8 mouse cellular contexts compared by ENCODE assay signal in the genomic region with DNA sequence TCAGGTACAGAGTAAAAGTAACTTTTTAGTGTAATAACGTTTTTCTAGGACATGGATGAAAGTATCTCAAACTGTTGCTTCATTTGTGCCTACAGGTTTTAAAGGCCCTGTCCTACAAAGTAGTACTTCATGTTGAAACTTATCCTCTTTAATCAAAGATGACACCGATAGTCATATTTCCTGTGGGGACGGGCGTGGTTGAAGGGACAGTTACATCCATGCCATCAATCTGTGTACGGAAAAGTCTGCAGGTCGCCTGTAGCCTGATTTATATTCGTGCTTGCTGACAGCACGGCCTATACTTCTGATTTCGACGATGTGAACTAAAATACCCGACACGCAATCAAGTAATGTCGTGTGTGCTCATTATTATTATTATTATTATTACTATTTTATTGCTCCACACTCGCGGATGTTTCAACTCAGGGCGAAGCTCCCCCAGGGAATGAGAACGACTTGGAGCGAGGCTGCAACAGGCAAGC. TPM values are rescaled to one million over a fixed set of nuclear protein-coding genes. Genes with fewer than 3 reads are reported as not detected.
DNase-seq lines count a peak whose midpoint lies in the region; ATAC-seq and TF ChIP-seq lines count a peak whose summit lies in the region.

No protein-coding gene starts in this region.

- no peak for TF ChIP-seq CTCF in kidney, adult 2 months (conservative IDR thresholded peaks at IDR 0.05; ENCODE audit: insufficient read depth, insufficient read length, low read depth, low read length)
- TF ChIP-seq CTCF in lung, embryonic 14.5 days (IDR thresholded peaks at IDR 0.05; ENCODE audit: low read depth), result no peak
- no peak for TF ChIP-seq CTCF in stomach, postnatal 0 days (IDR thresholded peaks at IDR 0.05; ENCODE audit: low read depth)

- ATAC-seq in hindbrain, embryonic 13.5 days (ENCODE audit: low FRiP score), result peak; percentile 6; the same call in 1 of the 2 replicates
- no peak for ATAC-seq in lung, embryonic 14.5 days (ENCODE audit: insufficient read depth)
- no peak for ATAC-seq in stomach, postnatal 0 days (ENCODE audit: low FRiP score, low TSS enrichment)

- peak overlapping the region; percentile 73 for H3K4me2 ChIP-seq in hindbrain, embryonic 13.5 days
- H3K4me2 ChIP-seq in lung, embryonic 14.5 days, result peak overlapping the region; percentile 82
- H3K4me2 ChIP-seq in stomach, postnatal 0 days (replicated peaks; ENCODE audit: low read depth), result peak overlapping the region; percentile 93

- peak overlapping the region; percentile 67 for H3K4me3 ChIP-seq in kidney, adult 2 months (ENCODE audit: insufficient read depth, low read depth, low read length)
- H3K4me3 ChIP-seq in hindbrain, embryonic 13.5 days, result peak overlapping the region; percentile 78
- peak overlapping the region; percentile 83 for H3K4me3 ChIP-seq in lung, embryonic 14.5 days (ENCODE audit: low read depth, low read length)
- peak overlapping the region; percentile 79 for H3K4me3 ChIP-seq in stomach, postnatal 0 days (ENCODE audit: low read depth, low read length)

- no peak for TF ChIP-seq POLR2A in kidney, adult 2 months (IDR thresholded peaks at IDR 0.05; ENCODE audit: low read depth, low read length)

- DNase-seq in kidney, adult 2 months, result peak; percentile 47
- DNase-seq in kidney, adult 11 months, result no peak
- DNase-seq in adrenal gland, postnatal 14 days, result peak; percentile 47
- DNase-seq in lung, embryonic 14.5 days, result no peak
- no peak for DNase-seq in stomach, postnatal 0 days (ENCODE audit: low spot score)
- no peak for DNase-seq in thymus, adult 18-20 months
- DNase-seq in testis, postnatal 10 days (ENCODE audit: low spot score), result no peak

- no peaks in the 10 kb centered on the region for H3K27me3 ChIP-seq in kidney, adult 2 months (replicated peaks; ENCODE audit: control insufficient read depth, insufficient read depth, low read length)
- peaks cover 16% of the 10 kb centered on the region for H3K27me3 ChIP-seq in hindbrain, embryonic 13.5 days
- no peaks in the 10 kb centered on the region for H3K27me3 ChIP-seq in lung, embryonic 14.5 days (ENCODE audit: insufficient read depth, low read length)
- H3K27me3 ChIP-seq in stomach, postnatal 0 days (ENCODE audit: control insufficient read depth, insufficient read depth, low read length), result no peaks in the 10 kb centered on the region

- no peaks in the 10 kb centered on the region; the same call in 1 of the 2 replicates for H3K4me1 ChIP-seq in kidney, adult 2 months (ENCODE audit: control insufficient read depth, insufficient read depth, low read length)
- H3K4me1 ChIP-seq in hindbrain, embryonic 13.5 days (replicated peaks), result peaks cover 23% of the 10 kb centered on the region
- H3K4me1 ChIP-seq in lung, embryonic 14.5 days (ENCODE audit: insufficient read depth), result peaks cover 11% of the 10 kb centered on the region
- no peaks in the 10 kb centered on the region for H3K4me1 ChIP-seq in stomach, postnatal 0 days (replicated peaks; ENCODE audit: control insufficient read depth, insufficient read depth)

- 8% methylated on average over 18 of the region's 18 CpGs for WGBS in kidney, adult 2 months
- WGBS in hindbrain, embryonic 13.5 days, result under 1% methylated on average over 18 of the region's 18 CpGs
- WGBS in lung, embryonic 14.5 days, result under 1% methylated on average over 18 of the region's 18 CpGs
- WGBS in stomach, postnatal 0 days, result under 1% methylated on average over 18 of the region's 18 CpGs

- no peak for TF ChIP-seq EP300 in stomach, postnatal 0 days (optimal IDR thresholded peaks at IDR 0.05)

- H3K36me3 ChIP-seq in kidney, adult 2 months (ENCODE audit: control insufficient read depth, insufficient read depth, low read length), result no peaks in the 10 kb centered on the region
- H3K36me3 ChIP-seq in hindbrain, embryonic 13.5 days, result no peaks in the 10 kb centered on the region
- H3K36me3 ChIP-seq in lung, embryonic 14.5 days (ENCODE audit: insufficient read depth), result no peaks in the 10 kb centered on the region
- no peaks in the 10 kb centered on the region for H3K36me3 ChIP-seq in stomach, postnatal 0 days (ENCODE audit: control insufficient read depth, insufficient read depth, low read length)

- peak overlapping the region; percentile 51 for H3K27ac ChIP-seq in kidney, adult 2 months (ENCODE audit: insufficient read depth, low read depth, low read length)
- peak overlapping the region; percentile 77 for H3K27ac ChIP-seq in hindbrain, embryonic 13.5 days
- peak overlapping the region; percentile 93 for H3K27ac ChIP-seq in lung, embryonic 14.5 days (ENCODE audit: low read depth)
- H3K27ac ChIP-seq in stomach, postnatal 0 days (replicated peaks), result peak overlapping the region; percentile 91

- H3K9me3 ChIP-seq in hindbrain, embryonic 13.5 days, result no peaks in the 10 kb centered on the region
- H3K9me3 ChIP-seq in lung, embryonic 14.5 days (ENCODE audit: low read depth, low read length), result no peaks in the 10 kb centered on the region
- no peaks in the 10 kb centered on the region for H3K9me3 ChIP-seq in stomach, postnatal 0 days (ENCODE audit: control insufficient read depth, low read length)

- H3K9ac ChIP-seq in hindbrain, embryonic 13.5 days, result peak overlapping the region; percentile 80
- H3K9ac ChIP-seq in lung, embryonic 14.5 days, result peak overlapping the region; percentile 91
- H3K9ac ChIP-seq in stomach, postnatal 0 days (ENCODE audit: low read length), result peak overlapping the region; percentile 87

RNA-seq across cellular contexts. Expression of gene Prkd3, which starts 0.8 kb away (rescaled TPM):
- polyA plus RNA-seq in kidney, adult 2 months (2012; rRNA removed), result 9.4 and 10.3 TPM in 2 replicates
- total RNA-seq in adrenal gland, postnatal 14 days (2021), result 35.5 and 39.6 TPM in 2 replicates
- 17.6 and 18.8 TPM in 2 replicates for polyA plus RNA-seq in hindbrain, embryonic 13.5 days (2015; fragmentation: Nextera tagmentation; extraction: Ambion mirVana)
- polyA plus RNA-seq in lung, embryonic 14.5 days (2014; fragmentation: Nextera tagmentation; extraction: Ambion mirVana), result 52.4 and 52.6 TPM in 2 replicates
- 10.8 and 11.4 TPM in 2 replicates for polyA plus RNA-seq in stomach, postnatal 0 days (2015; fragmentation: Nextera tagmentation; extraction: Ambion mirVana)

RNA-seq across cellular contexts. Expression of gene Qpct, which starts 31.9 kb away (rescaled TPM):
- 2.3 and 2.7 TPM in 2 replicates for polyA plus RNA-seq in kidney, adult 2 months (2012; rRNA removed)
- total RNA-seq in adrenal gland, postnatal 14 days (2021), result 9.2 and 13.0 TPM in 2 replicates
- polyA plus RNA-seq in hindbrain, embryonic 13.5 days (2015; fragmentation: Nextera tagmentation; extraction: Ambion mirVana), result 12.4 and 13.2 TPM in 2 replicates
- 8.0 and 8.9 TPM in 2 replicates for polyA plus RNA-seq in lung, embryonic 14.5 days (2014; fragmentation: Nextera tagmentation; extraction: Ambion mirVana)
- polyA plus RNA-seq in stomach, postnatal 0 days (2015; fragmentation: Nextera tagmentation; extraction: Ambion mirVana), result 23.6 and 23.7 TPM in 2 replicates

Comparison
In these comparisons a context has a peak if more than half of its experiments do, and no peak if none do; other contexts are left out.
1. DNase-seq: peak in kidney, adult 2 months (single experiment) and adrenal gland, postnatal 14 days (single experiment); none in kidney, adult 11 months (single experiment), lung, embryonic 14.5 days (single experiment), stomach, postnatal 0 days (single experiment), thymus, adult 18-20 months (0 of 2) and testis, postnatal 10 days (single experiment).
2. Peak in every context shown above with its lines, with median percentiles within 50 percentile points of each other: H3K27ac ChIP-seq, H3K4me3 ChIP-seq, H3K4me2 ChIP-seq and H3K9ac ChIP-seq.